Mouse (Mus musculus) intestine, postnatal 0 days (tissue): ENCODE measurements around the gene Cyp2ab1. TPM values are rescaled to one million over a fixed set of nuclear protein-coding genes. Genes with fewer than 3 reads are reported as not detected.

Experiments
- ATAC-seq: fragments of 200-750 bp; cut with Nextera tagmentation; 2 replicates; pipeline ENCODE4 v1.8.0; 2017; ENCODE audit warnings: mild to moderate bottlenecking, moderate TSS enrichment, moderate library complexity
- H3K27ac ChIP-seq: fragments of 300-500 bp; sonication (generic); 2 replicates; pipeline ENCODE4 v1.5.1; 2014; ENCODE audit warnings: mild to moderate bottlenecking, low read depth, low read length, moderate library complexity
- H3K27me3 ChIP-seq: fragments of 300-500 bp; sonication (generic); replicated peaks from 2 replicates; pipeline ENCODE4 v1.6.1; 2014; ENCODE audit warnings: low read length, mixed read lengths; ENCODE audit not compliant: control insufficient read depth, insufficient read depth
- H3K36me3 ChIP-seq: fragments of 300-500 bp; sonication (generic); 2 replicates; pipeline ENCODE4 v1.6.1; 2014; ENCODE audit warnings: mild to moderate bottlenecking, moderate library complexity; ENCODE audit not compliant: control insufficient read depth, insufficient read depth
- H3K4me1 ChIP-seq: fragments of 300-500 bp; sonication (generic); replicated peaks from 2 replicates; pipeline ENCODE4 v1.6.1; 2014; ENCODE audit warnings: antibody characterized with exemption, low read length, mixed read lengths; ENCODE audit not compliant: control insufficient read depth, insufficient read depth
- H3K4me2 ChIP-seq: fragments of 300-500 bp; sonication (generic); replicated peaks from 2 replicates; pipeline ENCODE4 v1.6.1; 2014; ENCODE audit warnings: low read depth, mild to moderate bottlenecking, moderate library complexity
- H3K4me3 ChIP-seq: fragments of 300-500 bp; sonication (generic); 2 replicates; pipeline ENCODE4 v1.5.1; 2014; ENCODE audit warnings: low read depth, low read length
- H3K9ac ChIP-seq: fragments of 300-500 bp; sonication (generic); 2 replicates; pipeline ENCODE4 v1.6.1; 2014; ENCODE audit warnings: mild to moderate bottlenecking, low read depth, low read length
- H3K9me3 ChIP-seq: fragments of 300-500 bp; sonication (generic); 2 replicates; pipeline ENCODE4 v1.6.1; 2016; ENCODE audit warnings: mixed run types; ENCODE audit not compliant: control insufficient read depth
- CTCF ChIP-seq: sonication (generic); IDR thresholded peaks from 2 replicates; pipeline ENCODE4 v1.5.1; 2016; ENCODE audit warnings: low read depth, mild to moderate bottlenecking, control low read depth, antibody characterized with exemption, moderate library complexity
- WGBS: fragments of 180-500 bp; shearing (Covaris S2); extraction: QIAGEN DNeasy Blood & Tissue Kit; methylation state at CpG from one replicate; pipeline ENCODE4 v1.1.7; 2014; 5-methylcytosine and 5-hydroxymethylcytosine counted together
- polyA plus RNA-seq: library from polyadenylated mRNA; unstranded; fragments of >200 nt; fragmentation: Nextera tagmentation; extraction: Ambion mirVana; gene quantifications from 2 replicates; pipeline ENCODE4 v1.2.1, GENCODE M21; 2015

Gene Cyp2ab1
- polyA plus RNA-seq, 1 experiment from 2014 or later: not detected

- Histone ChIP-seq H3K9ac (no peak overlapping the region), H3K4me2 (no peak overlapping the region), H3K4me1 (no peaks in the 10 kb centered on the region), H3K27me3 (no peaks in the 10 kb centered on the region), H3K36me3 (peaks cover 27% of the 10 kb centered on the region), H3K9me3 (no peaks in the 10 kb centered on the region), H3K4me3 (no peak overlapping the region), H3K27ac (no peak overlapping the region)
- TF ChIP-seq CTCF: no peak
- ATAC-seq: no peak
- 95% methylated on average over 5 of the region's 5 CpGs for WGBS
Observed at GRCm38 (mm10) chr16:20357837-20358236, 32.6 kb upstream of the Cyp2ab1 start.

GRCm38 (mm10) chr16:20354762-20355161 lies 29.6 kb upstream of the Cyp2ab1 start:
- H3K36me3 ChIP-seq: peaks cover 26% of the 10 kb centered on the region
- H3K4me2 ChIP-seq: no peak overlapping the region
- no peak overlapping the region for H3K27ac ChIP-seq
- no peak for ATAC-seq
- no peak overlapping the region for H3K9ac ChIP-seq
- WGBS: 95% methylated on average over 2 of the region's 2 CpGs
- no peaks in the 10 kb centered on the region for H3K9me3 ChIP-seq
- no peak overlapping the region for H3K4me3 ChIP-seq
- TF ChIP-seq CTCF: no peak
- H3K4me1 ChIP-seq: no peaks in the 10 kb centered on the region
- no peaks in the 10 kb centered on the region for H3K27me3 ChIP-seq

GRCm38 (mm10) chr16:20354011-20354410 lies 28.8 kb upstream of the Cyp2ab1 start:
- Histone ChIP-seq H3K4me1 (no peaks in the 10 kb centered on the region), H3K4me3 (no peak overlapping the region), H3K4me2 (no peak overlapping the region), H3K27me3 (no peaks in the 10 kb centered on the region), H3K36me3 (peaks cover 21% of the 10 kb centered on the region), H3K9ac (no peak overlapping the region), H3K27ac (no peak overlapping the region), H3K9me3 (no peaks in the 10 kb centered on the region)
- 93% methylated on average over 1 of the region's 1 CpGs for WGBS
- ATAC-seq: no peak
- no peak for TF ChIP-seq CTCF

GRCm38 (mm10) chr16:20345464-20345863 lies 20.3 kb upstream of the Cyp2ab1 start:
- Histone ChIP-seq H3K9ac (no peak overlapping the region), H3K9me3 (no peaks in the 10 kb centered on the region), H3K27ac (no peak overlapping the region), H3K4me2 (no peak overlapping the region), H3K4me3 (no peak overlapping the region), H3K4me1 (no peaks in the 10 kb centered on the region), H3K27me3 (no peaks in the 10 kb centered on the region), H3K36me3 (peaks cover 8% of the 10 kb centered on the region)
- ATAC-seq: no peak
- WGBS: 68% methylated on average over 1 of the region's 1 CpGs
- TF ChIP-seq CTCF: no peak

GRCm38 (mm10) chr16:20338616-20339015 lies 13.4 kb upstream of the Cyp2ab1 start:
- Histone ChIP-seq H3K4me3 (no peak overlapping the region), H3K27me3 (no peaks in the 10 kb centered on the region), H3K4me1 (no peaks in the 10 kb centered on the region), H3K9me3 (no peaks in the 10 kb centered on the region), H3K27ac (no peak overlapping the region), H3K36me3 (peaks cover 8% of the 10 kb centered on the region), H3K9ac (no peak overlapping the region), H3K4me2 (no peak overlapping the region)
- no peak for ATAC-seq
- TF ChIP-seq CTCF: no peak
- 94% methylated on average over 3 of the region's 3 CpGs for WGBS

GRCm38 (mm10) chr16:20334918-20335317 lies 9.7 kb upstream of the Cyp2ab1 start:
- Histone ChIP-seq H3K4me3 (no peak overlapping the region), H3K9me3 (no peaks in the 10 kb centered on the region), H3K4me2 (no peak overlapping the region), H3K36me3 (peaks cover 23% of the 10 kb centered on the region), H3K27me3 (no peaks in the 10 kb centered on the region), H3K27ac (no peak overlapping the region), H3K4me1 (no peaks in the 10 kb centered on the region), H3K9ac (no peak overlapping the region)
- no peak for ATAC-seq
- 94% methylated on average over 8 of the region's 8 CpGs for WGBS
- no peak for TF ChIP-seq CTCF

- H3K4me1 ChIP-seq: no peaks in the 10 kb centered on the region
- ATAC-seq: no peak
- no peak overlapping the region for H3K4me2 ChIP-seq
- no peak for TF ChIP-seq CTCF
- H3K27me3 ChIP-seq: no peaks in the 10 kb centered on the region
- no peak overlapping the region for H3K4me3 ChIP-seq
- 92% methylated on average over 5 of the region's 5 CpGs for WGBS
- H3K36me3 ChIP-seq: peaks cover 16% of the 10 kb centered on the region; the same call in 1 of the 2 replicates
- no peak overlapping the region for H3K9ac ChIP-seq
- no peaks in the 10 kb centered on the region for H3K9me3 ChIP-seq
- H3K27ac ChIP-seq: no peak overlapping the region
Observed at GRCm38 (mm10) chr16:20328306-20328705, 3.1 kb upstream of the Cyp2ab1 start.
